Mouse (Mus musculus) cortical plate, adult 2 months (tissue): Measurements from ENCODE around the gene Haao. TPM values are rescaled to one million over a fixed set of nuclear protein-coding genes. Genes with fewer than 3 reads are reported as not detected.
A peak's percentile ranks its signal among the peaks of the same experiment; 100 is the strongest.

Experiments
- H3K27ac ChIP-seq: fragments of 200-500 bp; 2 replicates; pipeline ENCODE4 v1.5.1; 2012; ENCODE audit warnings: low read length, control low read depth, inconsistent platforms; ENCODE audit not compliant: insufficient read depth
- H3K4me1 ChIP-seq: fragments of 200-500 bp; 2 replicates; pipeline ENCODE4 v1.6.1; 2011; ENCODE audit warnings: low read length; ENCODE audit not compliant: control insufficient read depth, insufficient read depth
- H3K4me3 ChIP-seq: fragments of 200-500 bp; 2 replicates; pipeline ENCODE4 v1.5.1; 2011; ENCODE audit warnings: mild to moderate bottlenecking, low read length, control low read depth; ENCODE audit not compliant: insufficient read depth
- CTCF ChIP-seq: fragments of 200-500 bp; IDR thresholded peaks from 2 replicates; pipeline ENCODE4 v1.5.1; 2011; ENCODE audit warnings: mild to moderate bottlenecking, control low read depth, low read length; ENCODE audit not compliant: insufficient read depth; ENCODE audit errors: extremely low read depth
- POLR2A ChIP-seq: fragments of 200-500 bp; IDR thresholded peaks from 2 replicates; pipeline ENCODE4 v1.6.1; 2011; ENCODE audit warnings: mild to moderate bottlenecking, low read length, control low read depth; ENCODE audit not compliant: insufficient read depth; ENCODE audit errors: extremely low read depth
- polyA plus RNA-seq: library from polyadenylated mRNA; depleted of rRNA; stranded (reverse); fragments of >200 nt; gene quantifications from 2 replicates; pipeline ENCODE4 v1.2.3, GENCODE M21; 2012

Gene Haao
- polyA plus RNA-seq, 1 experiment: 0.88 TPM

GRCm38 (mm10) chr17:83859639-83860038 lies 11.9 kb upstream of the Haao start:
- no peak overlapping the region for H3K27ac ChIP-seq
- no peak for TF ChIP-seq POLR2A
- no peak for TF ChIP-seq CTCF
- no peak overlapping the region for H3K4me3 ChIP-seq
- no peaks in the 10 kb centered on the region; the same call in 1 of the 2 replicates for H3K4me1 ChIP-seq

- H3K4me3 ChIP-seq: no peak overlapping the region
- no peak overlapping the region for H3K27ac ChIP-seq
- H3K4me1 ChIP-seq: no peaks in the 10 kb centered on the region; the same call in 1 of the 2 replicates
- no peak for TF ChIP-seq POLR2A
- no peak for TF ChIP-seq CTCF
These were observed 10.7 kb upstream of the Haao start for GRCm38 (mm10) chr17:83858413-83858812.

- Histone ChIP-seq H3K27ac (no peak overlapping the region), H3K4me3 (no peak overlapping the region), H3K4me1 (peaks cover under 1% of the 10 kb centered on the region)
- TF ChIP-seq POLR2A (no peak), CTCF (no peak)
These were observed 6.6 kb upstream of the Haao start for GRCm38 (mm10) chr17:83854284-83854918.

- Histone ChIP-seq H3K27ac (no peak overlapping the region), H3K4me1 (peaks cover 4% of the 10 kb centered on the region), H3K4me3 (no peak overlapping the region)
- TF ChIP-seq CTCF: no peak
- TF ChIP-seq POLR2A: no peak
These were observed 6.1 kb upstream of the Haao start for GRCm38 (mm10) chr17:83853831-83854230.

GRCm38 (mm10) chr17:83850864-83851263 lies 3.1 kb upstream of the Haao start:
- Histone ChIP-seq H3K4me1 (peaks cover 4% of the 10 kb centered on the region), H3K4me3 (no peak overlapping the region), H3K27ac (no peak overlapping the region)
- no peak for TF ChIP-seq CTCF
- no peak for TF ChIP-seq POLR2A

GRCm38 (mm10) chr17:83850458-83850857 lies 2.7 kb upstream of the Haao start:
- Histone ChIP-seq H3K4me1 (peaks cover 4% of the 10 kb centered on the region), H3K4me3 (no peak overlapping the region), H3K27ac (no peak overlapping the region)
- TF ChIP-seq POLR2A (no peak), CTCF (peak; percentile 95)

GRCm38 (mm10) chr17:83849717-83850116 lies 2.0 kb upstream of the Haao start:
- H3K4me3 ChIP-seq: no peak overlapping the region
- no peak overlapping the region for H3K27ac ChIP-seq
- TF ChIP-seq CTCF: no peak
- no peak for TF ChIP-seq POLR2A
- H3K4me1 ChIP-seq: peaks cover 4% of the 10 kb centered on the region

- TF ChIP-seq POLR2A: no peak
- TF ChIP-seq CTCF: no peak
- peaks cover 4% of the 10 kb centered on the region for H3K4me1 ChIP-seq
- no peak overlapping the region for H3K27ac ChIP-seq
- H3K4me3 ChIP-seq: no peak overlapping the region
These were observed 1.4 kb upstream of the Haao start for GRCm38 (mm10) chr17:83849081-83849675.

- TF ChIP-seq CTCF: no peak
- no peak for TF ChIP-seq POLR2A
- Histone ChIP-seq H3K4me1 (peaks cover 4% of the 10 kb centered on the region), H3K4me3 (no peak overlapping the region), H3K27ac (no peak overlapping the region)
These were observed 719 bp upstream of the Haao start for GRCm38 (mm10) chr17:83848482-83848881.

GRCm38 (mm10) chr17:83847100-83847499 lies 663 bp downstream of the Haao start:
- no peak for TF ChIP-seq POLR2A
- no peak for TF ChIP-seq CTCF
- no peak overlapping the region for H3K4me3 ChIP-seq
- peaks cover 4% of the 10 kb centered on the region for H3K4me1 ChIP-seq
- no peak overlapping the region for H3K27ac ChIP-seq
